Mouse (Mus musculus): Measurements from ENCODE around the gene Exoc6b. TPM values are rescaled to one million over a fixed set of nuclear protein-coding genes. Genes with fewer than 3 reads are reported as not detected.

The Exoc6b gene
- polyA plus RNA-seq, 1 experiment: 42.5 TPM

DNA sequence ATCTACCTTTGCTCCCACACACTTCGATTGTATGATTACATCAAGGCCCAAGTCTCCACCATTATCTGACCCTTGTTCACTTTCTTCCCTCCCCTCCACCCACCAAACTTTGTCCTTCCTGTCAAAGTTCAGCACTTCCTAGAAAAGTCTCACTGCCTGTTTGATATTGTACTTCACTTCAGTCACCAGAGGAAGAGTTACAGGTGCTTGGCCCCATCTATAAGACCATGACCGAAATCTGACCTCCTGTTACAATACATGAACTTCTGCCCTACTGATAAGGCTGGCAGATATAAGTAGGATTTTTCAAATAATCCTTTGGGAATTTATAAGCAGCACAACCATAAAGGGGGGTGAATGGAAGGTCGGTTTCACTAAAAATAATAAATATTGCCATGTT lies 182.8 kb downstream of the Exoc6b start:
- H3K4me1 ChIP-seq (ENCODE audit: control insufficient read depth, insufficient read depth, low read length): peaks cover 3% of the 10 kb centered on the region; the same call in 1 of the 2 replicates
- WGBS: 96% methylated on average over 3 of the region's 3 CpGs
- no peak overlapping the region for H3K27ac ChIP-seq (ENCODE audit: insufficient read depth, low read length)
- TF ChIP-seq CTCF (IDR thresholded peaks at IDR 0.05; ENCODE audit: borderline replicate concordance, insufficient read depth, low read depth, low read length) (no peak), POLR2A (IDR thresholded peaks at IDR 0.05; ENCODE audit: borderline replicate concordance, insufficient read depth, low read length) (no peak)
- DNase-seq: no peak
- no peak overlapping the region for H3K4me3 ChIP-seq (replicated peaks; ENCODE audit: insufficient read depth, low read depth, low read length)
- no peaks in the 10 kb centered on the region for H3K27me3 ChIP-seq (ENCODE audit: control insufficient read depth, insufficient read depth, low read length)

DNA sequence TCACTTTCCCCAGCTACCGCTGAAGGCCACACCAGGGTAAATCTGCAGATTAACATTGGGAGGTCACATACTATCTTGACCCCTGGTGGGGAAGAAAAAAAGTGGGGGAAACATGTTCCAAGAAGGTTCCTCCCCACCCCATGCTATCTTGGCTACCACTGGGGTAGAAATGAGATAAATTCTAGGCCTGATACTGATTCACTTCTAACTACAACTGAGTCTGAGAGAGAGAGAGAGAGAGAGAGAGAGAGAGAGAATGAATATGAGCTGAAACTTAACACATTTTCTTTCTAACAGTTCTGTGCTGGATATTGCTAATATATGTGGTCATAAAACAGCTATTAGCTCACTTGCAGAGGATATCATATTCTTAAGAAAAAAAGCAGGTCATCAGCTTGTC lies 184.2 kb downstream of the Exoc6b start:
- H3K4me1 ChIP-seq (ENCODE audit: control insufficient read depth, insufficient read depth, low read length): peaks cover 3% of the 10 kb centered on the region; the same call in 1 of the 2 replicates
- no peak for DNase-seq
- no peak overlapping the region for H3K4me3 ChIP-seq (replicated peaks; ENCODE audit: insufficient read depth, low read depth, low read length)
- 89% methylated on average over 1 of the region's 1 CpGs for WGBS
- no peak for TF ChIP-seq CTCF (IDR thresholded peaks at IDR 0.05; ENCODE audit: borderline replicate concordance, insufficient read depth, low read depth, low read length)
- no peak for TF ChIP-seq POLR2A (IDR thresholded peaks at IDR 0.05; ENCODE audit: borderline replicate concordance, insufficient read depth, low read length)
- no peak overlapping the region for H3K27ac ChIP-seq (ENCODE audit: insufficient read depth, low read length)
- no peaks in the 10 kb centered on the region for H3K27me3 ChIP-seq (ENCODE audit: control insufficient read depth, insufficient read depth, low read length)

DNA sequence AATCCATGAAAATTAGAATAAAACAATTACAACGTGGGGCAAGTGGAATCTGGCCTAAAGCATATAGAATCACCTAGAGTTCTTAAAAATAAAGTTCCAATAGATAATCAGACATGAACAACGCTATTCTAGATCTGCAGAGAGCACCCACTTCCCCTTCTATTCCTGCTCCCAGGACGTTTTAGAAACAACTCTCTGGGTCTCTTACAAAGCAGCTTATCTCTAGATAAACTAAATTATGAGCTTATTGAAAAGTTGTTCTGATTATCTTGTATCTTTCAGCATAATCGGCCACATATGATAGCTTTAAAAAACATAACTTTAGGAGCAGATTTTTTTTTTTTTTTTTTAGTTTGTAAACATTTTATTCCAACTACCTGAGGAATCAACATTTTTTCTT lies 185.6 kb downstream of the Exoc6b start:
- WGBS: 76% methylated on average over 4 of the region's 4 CpGs
- no peak for DNase-seq
- Histone ChIP-seq H3K27me3 (ENCODE audit: control insufficient read depth, insufficient read depth, low read length) (no peaks in the 10 kb centered on the region), H3K4me3 (replicated peaks; ENCODE audit: insufficient read depth, low read depth, low read length) (no peak overlapping the region), H3K4me1 (ENCODE audit: control insufficient read depth, insufficient read depth, low read length) (peaks cover 3% of the 10 kb centered on the region; the same call in 1 of the 2 replicates), H3K27ac (ENCODE audit: insufficient read depth, low read length) (no peak overlapping the region)
- TF ChIP-seq POLR2A (IDR thresholded peaks at IDR 0.05; ENCODE audit: borderline replicate concordance, insufficient read depth, low read length) (no peak), CTCF (IDR thresholded peaks at IDR 0.05; ENCODE audit: borderline replicate concordance, insufficient read depth, low read depth, low read length) (no peak)

DNA sequence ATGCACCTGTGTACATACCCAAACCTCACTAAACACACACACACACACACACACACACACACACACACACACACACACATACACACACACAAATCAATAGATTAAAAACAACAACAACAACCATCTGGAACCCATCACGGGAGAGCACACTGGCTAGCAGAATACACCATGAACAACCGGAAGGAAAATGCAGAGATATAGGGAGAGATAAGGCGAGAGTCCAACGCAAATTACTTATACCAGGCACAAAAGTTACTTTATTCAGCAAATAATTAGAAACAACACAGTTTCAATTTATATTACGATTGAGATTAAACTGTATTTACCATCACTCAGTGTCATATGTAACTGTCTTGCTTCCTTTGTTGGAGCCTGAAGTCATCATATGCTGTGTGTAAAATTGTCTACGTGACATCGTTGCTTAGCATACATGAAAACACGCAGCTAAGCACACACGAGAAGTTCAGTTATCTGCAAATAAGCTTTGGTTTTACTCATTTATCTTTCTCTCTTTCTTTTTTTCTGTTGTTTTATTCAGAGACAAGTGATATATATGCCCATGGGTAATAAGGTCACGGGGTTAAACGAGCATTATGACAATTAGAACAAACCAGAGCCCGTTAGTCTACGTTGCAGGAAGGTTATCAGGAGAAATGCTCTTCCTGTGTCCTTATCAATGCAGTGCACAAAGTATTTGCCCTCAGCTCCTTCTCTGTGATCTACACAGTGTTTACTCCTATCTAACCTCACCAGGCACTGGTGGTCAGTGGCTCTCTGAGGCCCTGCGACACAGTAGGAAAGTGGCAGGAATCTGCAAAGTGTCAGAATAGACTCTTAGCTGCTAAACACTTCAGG lies 186.4 kb downstream of the Exoc6b start:
- no peak overlapping the region for H3K27ac ChIP-seq (ENCODE audit: insufficient read depth, low read length)
- DNase-seq: no peak
- no peak for TF ChIP-seq CTCF (IDR thresholded peaks at IDR 0.05; ENCODE audit: borderline replicate concordance, insufficient read depth, low read depth, low read length)
- TF ChIP-seq POLR2A (IDR thresholded peaks at IDR 0.05; ENCODE audit: borderline replicate concordance, insufficient read depth, low read length): no peak
- no peaks in the 10 kb centered on the region for H3K27me3 ChIP-seq (ENCODE audit: control insufficient read depth, insufficient read depth, low read length)
- no peak overlapping the region for H3K4me3 ChIP-seq (replicated peaks; ENCODE audit: insufficient read depth, low read depth, low read length)
- WGBS: 96% methylated on average over 14 of the region's 14 CpGs
- H3K4me1 ChIP-seq (ENCODE audit: control insufficient read depth, insufficient read depth, low read length): peaks cover 3% of the 10 kb centered on the region; the same call in 1 of the 2 replicates

DNA sequence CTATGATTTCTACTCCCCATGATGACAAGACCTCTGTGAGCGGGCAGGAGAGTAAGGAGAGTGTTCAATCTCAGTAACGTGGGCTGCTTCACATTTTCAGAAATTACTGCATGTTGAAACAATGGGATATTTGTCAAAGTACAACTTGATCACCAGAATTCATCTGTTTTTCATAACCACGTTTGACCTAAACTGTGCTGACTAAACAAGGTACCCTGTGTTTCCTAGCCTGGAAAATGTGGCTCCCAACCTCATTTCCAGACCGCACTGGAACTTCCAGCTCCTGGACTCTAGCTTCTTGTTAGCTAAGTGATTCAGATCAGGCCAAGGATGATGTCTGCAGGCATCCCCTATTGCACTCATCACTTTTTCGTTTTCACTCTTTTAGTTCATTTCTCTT lies 193.4 kb downstream of the Exoc6b start:
- 79% methylated on average over 5 of the region's 5 CpGs for WGBS
- Histone ChIP-seq H3K4me1 (ENCODE audit: control insufficient read depth, insufficient read depth, low read length) (no peaks in the 10 kb centered on the region), H3K27me3 (ENCODE audit: control insufficient read depth, insufficient read depth, low read length) (no peaks in the 10 kb centered on the region), H3K27ac (ENCODE audit: insufficient read depth, low read length) (no peak overlapping the region), H3K4me3 (replicated peaks; ENCODE audit: insufficient read depth, low read depth, low read length) (no peak overlapping the region)
- DNase-seq: no peak
- TF ChIP-seq POLR2A (IDR thresholded peaks at IDR 0.05; ENCODE audit: borderline replicate concordance, insufficient read depth, low read length) (no peak), CTCF (IDR thresholded peaks at IDR 0.05; ENCODE audit: borderline replicate concordance, insufficient read depth, low read depth, low read length) (no peak)

DNA sequence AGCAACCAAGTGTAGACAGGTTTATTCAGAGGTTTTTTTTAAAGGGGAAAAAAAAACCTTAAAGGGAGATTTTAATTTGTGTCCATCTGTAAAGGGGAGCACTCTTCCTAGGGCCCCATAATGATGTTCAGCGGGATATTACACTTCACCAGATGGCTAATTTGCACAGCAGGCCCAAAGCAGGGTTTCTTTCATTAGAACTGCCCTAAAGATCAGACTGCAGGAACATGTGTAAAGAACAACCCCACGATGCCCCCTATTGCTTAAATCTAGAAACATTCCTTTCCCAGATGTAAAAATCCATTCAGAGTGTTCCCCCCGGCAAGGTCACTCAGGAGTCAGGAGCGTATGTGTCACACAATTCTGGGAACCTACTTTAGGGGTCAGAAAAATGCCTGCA lies 202.2 kb downstream of the Exoc6b start:
- Histone ChIP-seq H3K4me1 (ENCODE audit: control insufficient read depth, insufficient read depth, low read length) (peaks cover 3% of the 10 kb centered on the region; the same call in 1 of the 2 replicates), H3K4me3 (replicated peaks; ENCODE audit: insufficient read depth, low read depth, low read length) (no peak overlapping the region), H3K27ac (ENCODE audit: insufficient read depth, low read length) (no peak overlapping the region), H3K27me3 (ENCODE audit: control insufficient read depth, insufficient read depth, low read length) (no peaks in the 10 kb centered on the region)
- peak in 1 of 2 experiments; percentile 24 for DNase-seq
- WGBS: 46% methylated on average over 4 of the region's 4 CpGs
- TF ChIP-seq POLR2A (IDR thresholded peaks at IDR 0.05; ENCODE audit: borderline replicate concordance, insufficient read depth, low read length): no peak

DNA sequence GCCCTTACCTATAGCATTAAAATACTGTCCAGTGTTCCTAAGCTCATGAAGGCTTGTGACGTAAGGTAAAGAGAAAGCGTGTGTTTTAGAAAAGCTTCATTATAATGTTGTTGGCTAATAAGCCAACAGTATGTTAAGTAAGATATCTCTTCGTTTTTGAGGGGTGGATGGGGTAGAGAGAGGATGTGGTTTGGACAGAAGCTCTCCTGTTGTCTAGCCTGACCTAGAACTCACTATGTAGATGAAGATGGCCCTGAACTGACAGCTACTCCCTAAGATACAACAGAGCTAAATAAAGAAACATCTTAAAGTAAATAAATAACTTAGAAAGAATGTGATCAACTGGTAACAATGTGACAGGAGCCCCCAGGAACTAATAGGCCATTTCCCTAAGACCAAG lies 204.7 kb downstream of the Exoc6b start:
- WGBS: 87% methylated on average over 3 of the region's 3 CpGs
- Histone ChIP-seq H3K4me1 (ENCODE audit: control insufficient read depth, insufficient read depth, low read length) (peaks cover 3% of the 10 kb centered on the region; the same call in 1 of the 2 replicates), H3K27me3 (ENCODE audit: control insufficient read depth, insufficient read depth, low read length) (no peaks in the 10 kb centered on the region), H3K4me3 (replicated peaks; ENCODE audit: insufficient read depth, low read depth, low read length) (no peak overlapping the region), H3K27ac (ENCODE audit: insufficient read depth, low read length) (no peak overlapping the region)
- TF ChIP-seq CTCF (IDR thresholded peaks at IDR 0.05; ENCODE audit: borderline replicate concordance, insufficient read depth, low read depth, low read length) (no peak), POLR2A (IDR thresholded peaks at IDR 0.05; ENCODE audit: borderline replicate concordance, insufficient read depth, low read length) (no peak)
- DNase-seq: no peak

DNA sequence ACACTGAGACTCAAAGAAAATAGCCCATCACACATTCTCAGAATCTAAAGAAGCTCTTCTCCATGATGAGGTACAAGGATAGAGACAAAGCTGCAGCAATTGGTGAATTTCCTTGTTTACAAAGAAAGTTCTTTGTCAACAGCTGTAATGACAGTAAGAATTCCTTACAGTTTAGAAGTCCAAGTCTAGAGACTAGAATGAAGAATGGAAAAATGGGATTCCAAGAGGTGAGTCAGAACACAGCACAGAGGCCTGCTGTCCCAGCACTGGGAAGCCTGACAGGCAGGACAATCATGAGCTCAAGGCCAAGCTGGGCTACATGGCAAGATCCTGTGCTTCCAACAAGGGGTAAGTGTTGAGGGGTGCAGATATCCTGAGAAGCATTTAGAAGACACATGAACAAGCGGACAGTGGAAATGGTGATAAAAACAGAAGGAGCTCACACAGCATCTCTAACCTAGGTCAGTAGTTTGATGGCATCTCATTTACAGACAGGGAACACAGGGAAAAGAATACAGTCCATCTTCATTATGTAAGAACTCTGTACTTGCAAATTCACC lies 205.4 kb downstream of the Exoc6b start:
- no peak overlapping the region for H3K27ac ChIP-seq (ENCODE audit: insufficient read depth, low read length)
- 98% methylated on average over 1 of the region's 1 CpGs for WGBS
- no peaks in the 10 kb centered on the region for H3K27me3 ChIP-seq (ENCODE audit: control insufficient read depth, insufficient read depth, low read length)
- no peak overlapping the region for H3K4me3 ChIP-seq (replicated peaks; ENCODE audit: insufficient read depth, low read depth, low read length)
- DNase-seq: no peak
- TF ChIP-seq POLR2A (IDR thresholded peaks at IDR 0.05; ENCODE audit: borderline replicate concordance, insufficient read depth, low read length) (no peak), CTCF (IDR thresholded peaks at IDR 0.05; ENCODE audit: borderline replicate concordance, insufficient read depth, low read depth, low read length) (no peak)
- peaks cover 3% of the 10 kb centered on the region; the same call in 1 of the 2 replicates for H3K4me1 ChIP-seq (ENCODE audit: control insufficient read depth, insufficient read depth, low read length)
